Mouse (Mus musculus) thymus, postnatal 0 days (tissue): ENCODE results near the gene Myrfl. TPM values are rescaled to one million over a fixed set of nuclear protein-coding genes. Genes with fewer than 3 reads are reported as not detected.

Experiments used
- DNase-seq: peaks from one replicate; pipeline ENCODE4 v3.0.0-alpha.2; 2015; ENCODE audit warnings: low spot score
- polyA plus RNA-seq: library from polyadenylated mRNA; unstranded; fragments of >200 nt; fragmentation: Nextera tagmentation; extraction: Ambion mirVana; gene quantifications from 2 replicates; pipeline ENCODE4 v1.2.1, GENCODE M21; 2015

Myrfl gene
- polyA plus RNA-seq, 1 experiment from 2014 or later: 0.27 TPM

GRCm38 (mm10) chr10:116913647-116914273, 17.0 kb upstream of the Myrfl start:
- DNase-seq: peak; percentile 77

- DNase-seq: no peak
These were observed 16.1 kb upstream of the Myrfl start for GRCm38 (mm10) chr10:116912850-116913249.

GRCm38 (mm10) chr10:116908901-116909642, 12.4 kb upstream of the Myrfl start:
- no peak for DNase-seq

GRCm38 (mm10) chr10:116906794-116907193, 10.1 kb upstream of the Myrfl start:
- DNase-seq: no peak

- no peak for DNase-seq
These were observed 7.8 kb upstream of the Myrfl start for GRCm38 (mm10) chr10:116904503-116904908.

- DNase-seq: no peak
These were observed 1.4 kb downstream of the Myrfl start for GRCm38 (mm10) chr10:116895108-116895833.

- no peak for DNase-seq
These were observed 2.2 kb downstream of the Myrfl start for GRCm38 (mm10) chr10:116894540-116894939.

- DNase-seq: peak; percentile 42
These were observed 3.0 kb downstream of the Myrfl start for GRCm38 (mm10) chr10:116893753-116894152.

- no peak for DNase-seq
These were observed 6.1 kb downstream of the Myrfl start for GRCm38 (mm10) chr10:116890587-116890986.

- no peak for DNase-seq
These were observed 12.2 kb downstream of the Myrfl start for GRCm38 (mm10) chr10:116884552-116884951.

GRCm38 (mm10) chr10:116883531-116883930, 13.2 kb downstream of the Myrfl start:
- DNase-seq: no peak

GRCm38 (mm10) chr10:116877436-116877835, 19.3 kb downstream of the Myrfl start:
- DNase-seq: no peak

- no peak for DNase-seq
These were observed 22.2 kb downstream of the Myrfl start for GRCm38 (mm10) chr10:116874490-116874889.

- no peak for DNase-seq
These were observed 24.7 kb downstream of the Myrfl start for GRCm38 (mm10) chr10:116872016-116872410.

GRCm38 (mm10) chr10:116871329-116872015, 25.2 kb downstream of the Myrfl start:
- DNase-seq: no peak

- no peak for DNase-seq
These were observed 25.9 kb downstream of the Myrfl start for GRCm38 (mm10) chr10:116870819-116871218.

GRCm38 (mm10) chr10:116853159-116853845, 43.4 kb downstream of the Myrfl start:
- no peak for DNase-seq

GRCm38 (mm10) chr10:116848749-116849473, 47.8 kb downstream of the Myrfl start:
- peak; percentile 64 for DNase-seq

GRCm38 (mm10) chr10:116841551-116841950, 55.2 kb downstream of the Myrfl start:
- DNase-seq: no peak

GRCm38 (mm10) chr10:116830676-116831075, 66.0 kb downstream of the Myrfl start:
- no peak for DNase-seq
